Mouse (Mus musculus) lung, postnatal 0 days (tissue): Measurements from ENCODE around the gene Ebf3. TPM values are rescaled to one million over a fixed set of nuclear protein-coding genes. Genes with fewer than 3 reads are reported as not detected.
A peak's percentile ranks its signal among the peaks of the same experiment; 100 is the strongest.

ENCODE experiments used
- ATAC-seq: fragments of 200-750 bp; cut with Nextera tagmentation; 2 replicates; pipeline ENCODE4 v1.8.0; 2017; ENCODE audit warnings: moderate library complexity
- DNase-seq: peaks from one replicate; pipeline ENCODE4 v3.0.0-alpha.2; 2016; ENCODE audit warnings: low spot score
- H3K27ac ChIP-seq: fragments of 300-500 bp; sonication (generic); 2 replicates; pipeline ENCODE4 v1.5.1; 2014; ENCODE audit warnings: antibody characterized with exemption, mild to moderate bottlenecking, low read length, mixed read lengths
- H3K27me3 ChIP-seq: fragments of 300-500 bp; sonication (generic); replicated peaks from 2 replicates; pipeline ENCODE4 v1.6.1; 2014; ENCODE audit warnings: low read length, mixed read lengths; ENCODE audit not compliant: insufficient read depth
- H3K36me3 ChIP-seq: fragments of 300-500 bp; sonication (generic); 2 replicates; pipeline ENCODE4 v1.6.1; 2014; ENCODE audit warnings: low read length, mixed read lengths; ENCODE audit not compliant: insufficient read depth
- H3K4me1 ChIP-seq: fragments of 300-500 bp; sonication (generic); 2 replicates; pipeline ENCODE4 v1.6.1; 2014; ENCODE audit warnings: antibody characterized with exemption, low read depth, low read length, mixed read lengths; ENCODE audit not compliant: insufficient read depth
- H3K4me2 ChIP-seq: fragments of 300-500 bp; sonication (generic); replicated peaks from 2 replicates; pipeline ENCODE4 v1.6.1; 2014; ENCODE audit warnings: low read depth, mild to moderate bottlenecking, low read length, moderate library complexity, mixed read lengths
- H3K4me3 ChIP-seq: fragments of 300-500 bp; sonication (generic); 2 replicates; pipeline ENCODE4 v1.5.1; 2014; ENCODE audit warnings: low read depth, low read length
- H3K9ac ChIP-seq: fragments of 300-500 bp; sonication (generic); replicated peaks from 2 replicates; pipeline ENCODE4 v1.6.1; 2014; ENCODE audit warnings: low read depth, mild to moderate bottlenecking
- H3K9me3 ChIP-seq: fragments of 300-500 bp; sonication (generic); 2 replicates; pipeline ENCODE4 v1.6.1; 2016; ENCODE audit warnings: low read length, mixed read lengths
- CTCF ChIP-seq: IDR thresholded peaks from 2 replicates; pipeline ENCODE4 v1.5.1; 2016; ENCODE audit warnings: antibody characterized with exemption, mild to moderate bottlenecking
- EP300 ChIP-seq: IDR thresholded peaks from 2 replicates; pipeline ENCODE4 v1.6.1; 2016; ENCODE audit warnings: antibody characterized with exemption, mild to moderate bottlenecking, control low read depth
- WGBS: fragments of 180-500 bp; shearing (Covaris S2); extraction: QIAGEN DNeasy Blood & Tissue Kit; methylation state at CpG from one replicate; pipeline ENCODE4 v1.1.7; 2014; 5-methylcytosine and 5-hydroxymethylcytosine counted together
- polyA plus RNA-seq: library from polyadenylated mRNA; unstranded; fragments of >200 nt; fragmentation: Nextera tagmentation; extraction: Ambion mirVana; gene quantifications from 2 replicates; pipeline ENCODE4 v1.2.1, GENCODE M21; 2015

Gene Ebf3
- not detected in 2 replicates for polyA plus RNA-seq

- Histone ChIP-seq H3K36me3 (no peaks in the 10 kb centered on the region), H3K4me3 (peak within 1 kb of the TSS; percentile 60), H3K9me3 (no peaks in the 10 kb centered on the region), H3K9ac (no peak within 1 kb of the TSS), H3K27ac (no peak within 1 kb of the TSS), H3K27me3 (peaks cover 99% of the 10 kb centered on the region), H3K4me2 (peak within 1 kb of the TSS; percentile 98), H3K4me1 (peaks cover 19% of the 10 kb centered on the region; the same call in 1 of the 2 replicates)
- ATAC-seq (peak; percentile 88), DNase-seq (peak; percentile 86)
- WGBS, result under 1% methylated on average over 102 of the region's 127 CpGs
- TF ChIP-seq EP300, result no peak
- TF ChIP-seq CTCF, result no peak
Observed at GRCm38 (mm10) chr7:137313904-137314691, at the start of gene Ebf3. Ebf3 (minus strand) TSS chr7:137314445.

GRCm38 (mm10) chr7:137346860-137347259 lies 32.6 kb upstream of the Ebf3 start:
- Histone ChIP-seq H3K9ac (no peak overlapping the region), H3K27ac (no peak overlapping the region), H3K4me3 (no peak overlapping the region), H3K27me3 (no peaks in the 10 kb centered on the region), H3K4me2 (no peak overlapping the region), H3K4me1 (no peaks in the 10 kb centered on the region), H3K9me3 (no peaks in the 10 kb centered on the region), H3K36me3 (no peaks in the 10 kb centered on the region)
- DNase-seq (no peak), ATAC-seq (no peak)
- TF ChIP-seq EP300 (no peak), CTCF (no peak)
- WGBS, result 63% methylated on average over 7 of the region's 7 CpGs

- ATAC-seq, result peak; percentile 50; the same call in 1 of the 2 replicates
Observed at GRCm38 (mm10) chr7:137346068-137346467, 31.8 kb upstream of the Ebf3 start.

GRCm38 (mm10) chr7:137333951-137334350 lies 19.7 kb upstream of the Ebf3 start:
- no peaks in the 10 kb centered on the region for H3K9me3 ChIP-seq
- no peak overlapping the region for H3K9ac ChIP-seq
- TF ChIP-seq CTCF (no peak), EP300 (no peak)
- no peak overlapping the region for H3K4me2 ChIP-seq
- no peaks in the 10 kb centered on the region for H3K27me3 ChIP-seq
- no peak overlapping the region for H3K27ac ChIP-seq
- WGBS, result 78% methylated on average over 2 of the region's 2 CpGs
- H3K4me1 ChIP-seq, result no peaks in the 10 kb centered on the region
- H3K36me3 ChIP-seq, result no peaks in the 10 kb centered on the region
- no peak overlapping the region for H3K4me3 ChIP-seq
- ATAC-seq, result no peak
- no peak for DNase-seq

More at GRCm38 (mm10) chr7:137346068-137346467, 31.8 kb upstream of the Ebf3 start:
- peak; percentile 43 for DNase-seq
- no peak for TF ChIP-seq EP300
- TF ChIP-seq CTCF, result no peak
- Histone ChIP-seq H3K4me1 (no peaks in the 10 kb centered on the region), H3K4me2 (no peak overlapping the region), H3K27me3 (no peaks in the 10 kb centered on the region), H3K27ac (no peak overlapping the region), H3K9me3 (no peaks in the 10 kb centered on the region), H3K9ac (no peak overlapping the region), H3K36me3 (no peaks in the 10 kb centered on the region), H3K4me3 (no peak overlapping the region)
- 41% methylated on average over 10 of the region's 10 CpGs for WGBS

- H3K9me3 ChIP-seq, result no peaks in the 10 kb centered on the region
- 0% methylated on average over 9 of the region's 21 CpGs for WGBS
- H3K4me3 ChIP-seq, result peak overlapping the region; percentile 15
- no peak for ATAC-seq
- no peak overlapping the region for H3K27ac ChIP-seq
- DNase-seq, result no peak
- H3K4me2 ChIP-seq, result peak overlapping the region; percentile 46
- TF ChIP-seq EP300, result no peak
- no peak for TF ChIP-seq CTCF
- peaks cover 69% of the 10 kb centered on the region for H3K27me3 ChIP-seq
- H3K36me3 ChIP-seq, result no peaks in the 10 kb centered on the region
- peaks cover 5% of the 10 kb centered on the region; the same call in 1 of the 2 replicates for H3K4me1 ChIP-seq
- H3K9ac ChIP-seq, result no peak overlapping the region
Observed at GRCm38 (mm10) chr7:137322926-137323325, 8.7 kb upstream of the Ebf3 start.

GRCm38 (mm10) chr7:137321961-137322784 lies 7.9 kb upstream of the Ebf3 start:
- DNase-seq (no peak), ATAC-seq (no peak)
- Histone ChIP-seq H3K4me1 (peaks cover 5% of the 10 kb centered on the region; the same call in 1 of the 2 replicates), H3K36me3 (no peaks in the 10 kb centered on the region), H3K9me3 (no peaks in the 10 kb centered on the region), H3K4me2 (peak overlapping the region; percentile 46), H3K27ac (no peak overlapping the region), H3K4me3 (peak overlapping the region; percentile 15), H3K9ac (no peak overlapping the region), H3K27me3 (peaks cover 75% of the 10 kb centered on the region)
- WGBS, result 3% methylated on average over 62 of the region's 72 CpGs
- TF ChIP-seq EP300 (no peak), CTCF (no peak)
